Mouse (Mus musculus): ENCODE measurements around the gene Gde1. TPM values are rescaled to one million over a fixed set of nuclear protein-coding genes. Genes with fewer than 3 reads are reported as not detected.

The Gde1 gene
- 33.9 and 35.5 TPM in 2 replicates for total RNA-seq (2014; fragmentation: Nextera tagmentation)
- total RNA-seq (2017) = 36.2 and 37.8 TPM in 2 replicates

DNA sequence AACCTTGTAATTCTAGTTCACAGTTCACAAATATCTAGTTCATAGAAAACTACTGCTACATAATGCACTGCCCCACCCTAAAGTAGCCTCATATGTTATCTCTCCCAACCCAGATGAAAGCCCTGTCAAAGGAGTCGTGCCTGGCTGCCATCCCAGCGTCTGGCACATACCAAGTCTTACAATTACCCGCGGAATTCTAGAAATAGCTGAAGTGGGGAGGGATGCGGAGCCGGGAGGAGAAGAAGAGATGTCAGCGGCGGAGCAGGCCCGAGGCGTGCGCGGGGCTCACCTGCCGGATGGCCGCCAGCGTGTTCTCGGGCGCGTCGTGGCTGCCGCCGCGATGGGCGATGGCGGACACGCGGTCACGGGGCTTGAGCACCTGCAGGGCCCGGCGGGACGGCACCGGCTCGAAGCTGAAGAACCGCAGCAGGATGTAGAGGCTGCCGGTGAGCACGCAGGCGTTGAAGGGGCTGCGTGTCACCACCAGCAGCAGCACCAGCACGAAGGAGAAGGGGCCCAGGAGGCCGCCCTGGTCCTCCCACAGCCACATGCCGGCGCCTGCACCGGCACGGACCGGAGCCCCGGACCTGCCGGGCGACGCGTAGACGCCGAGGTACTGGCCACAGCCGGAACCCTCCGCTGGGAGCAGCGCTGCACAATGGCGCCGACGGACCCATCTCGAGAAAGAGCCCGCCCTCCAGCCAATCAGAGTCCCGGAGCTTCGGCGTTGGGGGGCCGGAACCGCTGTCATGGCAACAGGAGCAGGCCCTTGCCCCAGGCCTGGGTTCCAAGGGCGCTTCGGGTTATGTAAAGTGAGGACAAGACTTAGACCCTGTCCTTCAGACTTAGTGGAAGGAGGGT is at the start of gene Gde1:
Gene Gde1, minus strand, starts transcription at position 678 of the 861 bp plus-strand sequence.
- ATAC-seq (replicated peaks; ENCODE audit: poor library complexity, severe bottlenecking) = peak; percentile 87

DNA sequence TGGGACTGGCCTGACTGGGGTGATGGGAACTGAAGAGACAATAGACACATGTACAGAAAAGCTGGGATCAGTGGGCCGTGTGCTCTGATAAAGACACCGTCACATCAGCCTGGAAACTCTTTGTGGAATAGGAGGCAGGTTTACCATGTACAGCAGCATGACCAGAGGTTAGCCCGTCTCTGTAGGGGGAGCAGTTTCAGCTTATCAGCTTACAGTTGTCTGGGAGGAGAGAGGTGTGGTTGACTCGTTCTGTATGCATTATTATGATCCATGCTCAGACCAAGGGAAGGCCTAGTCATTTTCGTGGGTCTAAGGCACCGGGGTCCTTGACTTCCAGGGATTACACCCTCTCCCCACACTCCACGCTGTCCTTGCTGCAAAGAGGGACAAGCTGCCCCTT is 46.0 kb upstream of the Gde1 start:
- ATAC-seq (replicated peaks; ENCODE audit: poor library complexity, severe bottlenecking) = no peak

DNA sequence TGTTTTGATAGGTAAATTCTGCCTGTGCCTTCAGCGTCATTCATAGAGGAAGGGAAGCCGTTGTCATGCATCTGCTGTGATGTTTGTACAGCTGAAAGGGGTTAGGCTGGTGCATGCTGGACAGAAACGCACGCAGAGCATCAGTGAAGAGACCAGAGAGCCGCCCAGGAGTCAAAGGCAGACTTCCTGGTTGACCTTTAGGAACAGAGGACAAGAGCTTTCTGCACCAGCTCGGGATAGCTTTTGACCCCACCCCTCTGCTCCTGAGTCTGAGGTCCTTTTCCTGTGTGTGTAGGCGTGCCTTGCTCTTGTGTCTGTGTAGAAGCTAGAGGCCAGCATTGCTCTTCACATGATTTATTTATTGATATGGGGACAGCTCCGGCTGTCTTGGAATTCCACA is 44.1 kb upstream of the Gde1 start:
- no peak for ATAC-seq (replicated peaks; ENCODE audit: poor library complexity, severe bottlenecking)

DNA sequence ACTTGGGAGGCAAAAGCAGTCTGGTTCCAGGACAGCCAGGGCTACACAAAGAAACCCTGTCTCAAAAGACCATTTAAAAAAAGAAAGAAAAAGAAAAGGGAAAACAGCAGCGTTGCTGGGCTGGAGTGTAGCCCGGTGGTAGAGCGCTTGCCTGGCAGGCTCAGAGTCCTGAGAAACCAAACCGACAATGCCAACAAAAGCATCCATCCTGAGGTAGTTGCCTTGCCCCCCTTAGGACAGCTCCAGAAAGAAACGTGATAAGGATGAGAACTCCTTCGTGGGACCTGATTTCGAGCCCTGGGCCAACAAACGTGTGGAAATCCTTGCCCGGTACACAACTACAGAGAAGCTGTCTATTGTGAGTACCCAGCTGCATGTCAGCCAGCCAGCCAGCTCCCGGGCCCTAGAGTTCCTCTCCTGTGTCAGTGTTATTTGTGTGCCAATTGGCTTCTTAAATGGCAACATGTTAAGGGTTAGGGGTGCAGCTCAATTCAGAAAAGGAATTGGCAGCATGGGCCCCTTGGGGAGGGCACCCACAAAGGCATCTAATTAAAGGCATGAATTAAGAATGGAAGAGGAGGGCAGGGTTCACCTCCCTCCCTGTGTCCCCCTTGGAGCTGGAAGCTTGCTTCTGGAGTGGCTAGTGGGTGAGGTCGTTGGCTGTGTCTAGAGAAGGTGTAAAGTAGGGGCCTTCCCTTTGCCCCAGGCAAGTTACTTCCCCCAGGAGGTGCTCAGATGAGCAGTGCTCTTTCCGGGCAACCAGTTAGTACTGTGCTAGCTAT is 42.5 kb upstream of the Gde1 start:
- no peak for ATAC-seq (replicated peaks; ENCODE audit: poor library complexity, severe bottlenecking)

DNA sequence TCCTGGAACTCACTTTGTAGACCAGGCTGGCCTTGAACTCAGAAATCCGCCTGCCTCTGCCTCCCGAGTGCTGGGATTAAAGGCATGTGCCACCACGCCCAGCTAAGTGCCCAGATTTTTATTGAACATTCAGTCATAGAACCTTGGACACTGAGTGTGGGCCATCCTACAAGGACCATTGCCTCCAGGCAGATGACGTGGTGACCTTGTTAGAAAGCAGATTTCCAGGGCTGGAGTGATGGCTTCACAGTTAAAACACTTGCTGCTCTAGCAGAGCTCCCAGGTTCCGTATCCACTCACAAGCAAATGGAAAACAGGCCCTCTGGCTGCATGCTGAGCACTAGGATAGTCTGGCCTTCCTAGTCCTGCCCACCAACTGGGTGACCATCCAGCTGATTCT is 39.2 kb upstream of the Gde1 start:
- ATAC-seq (replicated peaks; ENCODE audit: poor library complexity, severe bottlenecking) = no peak

DNA sequence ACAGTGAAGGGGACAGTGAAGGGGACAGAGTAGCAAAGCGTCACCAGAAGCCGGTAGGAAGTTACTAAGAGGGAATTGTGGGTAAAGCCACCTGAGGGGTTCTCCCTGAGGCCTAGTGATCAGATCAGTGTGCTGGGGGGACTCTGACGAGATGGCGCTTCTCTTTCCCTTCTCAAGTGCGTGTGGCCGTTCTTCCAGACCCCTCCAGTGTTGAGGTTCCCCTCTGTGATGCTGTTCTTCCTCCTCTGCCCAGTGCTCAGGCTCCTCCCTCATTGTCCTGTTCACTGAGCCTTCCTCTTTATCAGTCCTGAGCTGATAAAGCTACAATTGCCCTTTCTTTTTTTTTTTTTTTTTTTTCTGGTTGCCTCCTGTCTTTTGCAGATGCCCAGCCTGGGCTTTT is 36.7 kb upstream of the Gde1 start:
- ATAC-seq (replicated peaks; ENCODE audit: poor library complexity, severe bottlenecking) = peak; percentile 46

DNA sequence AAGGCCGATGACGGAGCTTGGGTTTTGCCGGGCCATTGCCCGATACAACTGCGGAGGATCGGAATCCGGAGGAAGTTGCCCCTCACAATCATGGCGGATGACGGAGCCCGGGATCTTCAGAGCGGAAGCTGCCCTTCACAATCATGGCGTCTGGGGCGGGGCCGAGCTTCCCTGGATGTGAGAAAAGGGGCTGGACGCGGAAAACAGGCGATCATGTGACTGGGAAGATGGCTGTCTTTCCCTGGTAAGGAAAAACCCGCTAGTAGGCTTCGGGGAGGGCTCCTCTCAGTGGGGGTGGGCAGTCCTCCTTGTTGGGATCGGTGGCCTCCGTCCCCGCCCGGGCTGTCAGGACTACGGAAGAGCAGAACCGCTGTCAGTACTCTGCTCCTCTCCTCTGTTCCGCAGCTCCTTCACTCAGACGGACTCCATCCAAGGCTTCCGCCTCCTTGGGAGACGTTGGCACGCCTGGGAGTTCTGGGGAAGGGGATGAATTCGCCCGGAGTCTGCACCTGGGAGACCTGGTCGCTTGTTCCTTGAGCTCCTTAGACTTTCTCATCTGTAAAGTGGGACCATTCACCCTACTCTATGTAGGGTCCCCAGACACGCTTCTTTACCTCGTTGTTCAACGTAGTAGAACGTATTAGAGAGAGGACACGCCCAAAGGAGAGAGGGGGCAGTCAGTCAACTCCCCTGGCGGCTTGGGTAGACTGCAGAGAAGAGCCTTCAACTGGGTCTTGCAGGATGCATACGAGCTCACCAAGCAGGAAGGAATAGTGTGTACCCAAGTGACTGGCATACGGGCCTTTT is 35.2 kb upstream of the Gde1 start:
- peak; percentile 92 for ATAC-seq (replicated peaks; ENCODE audit: poor library complexity, severe bottlenecking)

DNA sequence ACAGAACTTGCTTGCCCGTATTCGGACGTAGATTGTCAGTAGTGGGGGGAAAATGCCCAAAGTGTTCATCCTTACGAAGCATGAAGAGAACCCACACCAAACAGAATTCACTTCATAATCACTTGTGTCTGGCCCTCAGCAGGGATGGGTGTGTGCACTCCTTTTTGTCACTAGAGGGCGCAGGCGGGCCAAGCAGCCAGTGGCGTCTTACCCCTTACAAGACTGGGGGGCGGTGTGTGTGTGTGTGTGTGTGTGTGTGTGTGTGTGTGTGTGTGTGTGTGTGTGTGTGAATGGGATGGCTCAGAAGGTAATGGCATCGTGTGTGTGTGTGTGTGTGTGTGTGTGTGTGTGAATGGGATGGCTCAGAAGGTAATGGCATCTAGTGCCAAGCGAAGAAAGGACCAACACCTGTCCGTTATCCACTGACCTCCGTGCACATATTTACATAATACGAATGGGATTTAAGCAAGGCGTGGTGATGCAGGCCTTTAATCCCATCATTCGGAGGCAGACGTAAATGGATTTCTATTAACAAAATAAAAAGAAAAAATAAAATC is 34.5 kb upstream of the Gde1 start, which contains the start of gene Vps35l:
Gene Vps35l, plus strand, starts transcription at position 252 of the 557 bp plus-strand sequence.
- ATAC-seq (replicated peaks; ENCODE audit: poor library complexity, severe bottlenecking) = peak; percentile 80

DNA sequence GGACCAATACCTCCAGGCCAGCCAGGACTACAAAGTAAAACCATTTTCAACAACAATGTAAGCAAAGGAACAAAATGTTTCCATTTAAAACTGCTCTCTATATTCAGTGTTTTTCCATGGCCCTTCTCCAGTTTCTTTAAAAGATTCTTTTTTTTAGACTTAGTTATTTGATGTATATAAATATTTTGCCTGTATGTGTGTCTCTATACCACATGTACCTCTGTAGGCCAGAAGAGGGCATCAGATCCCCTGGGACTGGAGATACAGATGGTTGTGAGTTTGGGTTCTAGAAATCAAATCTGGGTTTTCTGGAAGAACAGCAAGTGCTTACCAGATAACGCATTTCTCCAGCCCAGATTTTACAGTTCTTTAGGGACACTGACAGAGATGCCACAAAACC is 33.2 kb upstream of the Gde1 start:
- ATAC-seq (replicated peaks; ENCODE audit: poor library complexity, severe bottlenecking) = no peak

DNA sequence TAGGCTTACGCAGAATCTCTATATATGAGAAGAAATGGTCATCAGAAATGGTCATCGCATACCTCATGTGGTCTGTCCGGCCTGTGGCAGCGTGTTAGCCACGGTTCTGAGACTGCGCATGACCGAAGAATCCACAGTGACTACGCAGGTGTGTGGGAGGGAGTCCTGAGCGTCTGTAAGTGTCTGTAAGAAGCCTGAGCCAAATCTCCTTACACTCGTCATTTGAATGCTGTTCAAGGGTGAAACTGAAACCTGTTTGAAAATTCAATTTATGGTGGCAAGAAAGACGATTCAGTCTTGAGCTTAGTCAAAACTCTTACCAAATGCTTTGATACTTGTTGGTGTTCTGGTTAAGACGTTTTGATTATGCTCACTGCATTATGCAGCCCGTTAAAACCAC is 27.6 kb upstream of the Gde1 start:
- ATAC-seq (replicated peaks; ENCODE audit: poor library complexity, severe bottlenecking) = no peak

DNA sequence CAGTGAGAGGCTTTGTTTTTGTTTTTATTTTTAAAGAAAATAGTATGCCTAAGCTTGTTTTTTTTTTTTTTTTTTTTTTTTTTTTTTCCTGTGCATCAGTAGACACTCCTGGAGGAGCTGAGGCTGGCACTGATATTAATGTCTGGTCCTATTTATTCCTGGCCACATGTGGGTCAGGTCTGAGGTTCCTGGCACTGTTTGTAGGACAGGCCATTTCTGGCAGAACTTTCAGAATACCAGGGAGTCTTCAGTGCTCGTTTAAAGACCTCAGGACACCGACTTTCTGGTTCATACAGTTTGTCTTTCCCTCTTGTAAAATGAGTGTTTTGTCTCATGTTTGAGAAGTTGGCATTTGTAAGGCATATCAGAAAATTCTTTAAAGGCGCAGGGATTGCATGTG is 26.2 kb upstream of the Gde1 start:
- ATAC-seq (replicated peaks; ENCODE audit: poor library complexity, severe bottlenecking) = no peak

DNA sequence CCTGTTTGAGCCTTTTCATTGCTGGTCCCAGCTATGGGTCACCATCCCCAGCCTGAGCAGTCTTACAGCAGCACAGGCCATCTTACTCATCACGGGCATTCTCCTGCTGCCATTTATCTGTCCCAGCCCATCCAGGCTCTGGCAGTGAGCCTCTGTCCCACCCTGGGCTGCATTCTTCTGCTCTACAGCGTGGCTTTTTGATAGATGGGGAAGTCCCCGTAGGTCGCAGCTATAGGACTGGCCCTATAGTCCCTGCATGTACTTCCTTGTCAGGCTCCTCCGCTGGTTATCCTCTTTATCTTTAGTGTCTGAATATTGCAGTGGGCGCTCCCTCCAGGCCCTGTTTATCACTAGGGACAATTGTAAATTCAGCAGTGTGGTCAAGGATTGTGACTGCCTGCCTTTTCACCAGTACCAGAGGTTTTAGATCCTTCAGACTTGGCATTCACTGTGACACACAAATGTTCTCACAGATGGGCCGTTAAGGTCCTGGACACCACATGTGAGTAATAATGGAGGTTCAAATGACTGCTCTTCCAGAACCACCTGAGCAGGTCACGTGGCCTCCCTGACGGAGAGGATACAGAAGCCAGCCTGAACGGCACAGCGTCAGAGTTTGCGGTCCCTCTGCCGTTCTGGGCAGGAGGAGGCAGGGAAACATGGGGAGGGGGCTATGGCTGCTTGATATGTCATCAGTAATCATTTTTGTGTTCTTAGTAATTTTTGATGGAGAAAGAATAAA is 23.4 kb upstream of the Gde1 start:
- no peak for ATAC-seq (replicated peaks; ENCODE audit: poor library complexity, severe bottlenecking)

DNA sequence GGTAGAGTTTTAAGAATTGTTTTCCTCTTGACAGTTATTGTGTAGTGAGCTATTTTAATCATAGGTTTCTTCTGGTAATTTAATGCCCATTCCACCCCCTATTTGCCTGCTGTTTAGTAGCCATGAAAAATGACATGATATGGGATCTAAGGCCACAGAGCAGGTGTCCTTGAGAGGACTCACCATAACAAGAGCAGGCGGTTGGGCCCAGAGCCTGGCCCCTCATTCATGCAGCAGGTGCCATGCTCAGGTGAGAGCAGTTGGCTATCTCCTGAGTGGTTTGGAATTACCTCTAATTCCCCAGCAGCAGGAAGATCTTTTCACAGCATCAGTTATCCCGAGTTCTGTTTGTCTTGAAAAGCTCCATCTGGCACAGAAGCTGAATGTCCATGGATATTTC is 19.9 kb upstream of the Gde1 start:
- ATAC-seq (replicated peaks; ENCODE audit: poor library complexity, severe bottlenecking) = no peak

DNA sequence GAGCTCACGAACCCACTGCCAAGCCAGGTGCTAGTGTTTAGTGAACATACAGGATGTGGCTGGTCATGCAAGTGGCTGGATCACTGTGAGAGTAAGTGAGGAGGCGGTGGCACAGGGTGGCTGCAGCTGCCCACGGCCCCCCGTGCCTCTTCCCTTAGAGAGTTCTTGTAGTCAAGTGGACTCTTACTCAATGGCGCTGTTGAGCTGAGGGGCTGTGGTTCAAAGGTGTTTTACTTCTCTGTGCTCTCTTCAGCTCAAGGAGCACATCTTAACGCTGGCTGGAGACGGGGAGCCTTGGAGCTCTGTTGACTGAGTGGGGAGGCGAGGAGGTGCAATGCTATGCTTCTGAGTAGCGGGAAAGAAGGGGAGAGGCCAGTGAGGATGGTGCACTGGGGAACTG is 18.3 kb upstream of the Gde1 start:
- no peak for ATAC-seq (replicated peaks; ENCODE audit: poor library complexity, severe bottlenecking)

DNA sequence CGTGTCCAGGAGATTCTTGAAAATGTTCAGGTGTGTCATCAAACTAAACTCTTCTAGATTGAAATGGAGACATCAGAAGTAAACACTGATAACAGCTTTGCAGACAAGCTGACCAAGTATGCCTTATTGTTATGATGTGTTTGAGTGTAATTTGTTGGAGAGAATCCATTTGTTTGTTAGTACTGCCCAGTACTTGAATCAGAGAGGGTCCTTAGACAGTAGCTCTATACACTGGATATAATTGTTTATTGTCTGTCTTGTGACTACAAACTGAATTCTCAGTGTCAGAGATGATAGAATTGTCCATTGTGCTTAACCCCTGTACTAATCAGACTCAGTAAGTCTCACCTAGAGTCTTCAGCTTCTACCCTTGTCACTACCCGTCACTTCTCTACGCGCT is 12.5 kb upstream of the Gde1 start:
- no peak for ATAC-seq (replicated peaks; ENCODE audit: poor library complexity, severe bottlenecking)

DNA sequence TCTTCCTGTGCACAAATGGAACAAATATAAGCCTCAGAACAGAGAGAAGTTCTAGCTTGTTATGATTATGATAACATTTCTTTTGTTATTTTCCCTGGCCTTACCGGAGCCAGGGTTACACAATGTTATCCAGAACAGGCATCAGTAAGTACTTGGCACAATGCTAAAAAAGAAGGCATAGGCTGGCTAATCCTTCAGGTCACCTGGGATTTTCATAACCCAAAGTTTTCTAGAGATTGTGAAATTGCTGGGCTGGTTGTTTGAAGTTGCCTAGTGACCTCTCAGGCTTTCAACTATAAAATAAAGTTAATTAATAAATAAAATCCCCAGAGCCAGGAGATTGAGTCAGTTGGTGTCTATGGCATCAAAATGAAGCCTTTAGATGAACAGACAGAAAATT is 9.3 kb upstream of the Gde1 start:
- no peak for ATAC-seq (replicated peaks; ENCODE audit: poor library complexity, severe bottlenecking)

DNA sequence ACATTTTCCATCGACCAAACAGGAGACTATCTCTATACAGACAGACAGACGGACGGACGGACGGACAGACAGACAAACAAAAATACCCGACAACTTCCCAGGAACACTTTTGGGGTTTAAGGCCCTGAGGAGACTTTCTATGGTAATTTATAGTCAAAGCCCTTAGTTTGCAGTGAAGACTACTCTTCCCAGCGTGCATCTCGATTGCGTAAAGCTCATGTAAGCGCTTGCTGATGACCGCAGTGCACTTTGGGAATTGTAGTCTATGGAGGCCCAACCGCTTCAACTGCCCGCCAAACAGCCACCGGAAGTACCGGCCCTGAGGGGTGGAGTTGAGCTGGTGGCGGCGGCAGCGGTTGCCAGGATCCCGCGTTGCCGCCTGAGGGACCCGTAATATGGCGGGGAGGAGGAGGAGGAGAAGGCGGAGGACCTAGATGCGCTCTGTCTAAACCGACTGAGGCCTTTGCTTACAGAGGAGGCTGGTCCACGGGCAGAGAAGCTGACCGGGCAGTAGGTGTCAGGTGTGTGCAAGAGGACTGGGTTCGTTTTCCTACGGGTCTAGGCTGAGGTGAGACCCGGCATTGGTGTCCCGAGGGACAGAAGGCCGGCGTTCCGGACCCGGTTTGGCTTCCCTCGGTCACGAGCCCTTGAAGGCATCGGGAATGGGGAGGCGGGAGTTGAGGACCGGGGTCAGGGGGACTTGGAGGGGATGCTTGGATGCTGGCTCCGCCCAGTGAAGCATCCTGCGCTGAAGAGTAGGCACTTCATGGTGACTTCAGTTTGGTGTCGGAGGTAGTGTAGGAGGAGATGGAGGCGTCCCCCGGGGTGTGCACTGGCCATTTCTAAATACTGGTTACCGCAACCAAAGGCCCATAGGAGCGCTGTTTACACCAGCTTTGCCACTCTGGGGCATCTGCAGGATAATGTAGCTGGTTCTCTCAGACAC is 6.9 kb upstream of the Gde1 start, which contains the start of gene Ccp110:
Gene Ccp110, plus strand, starts transcription at position 325 of the 946 bp plus-strand sequence.
- ATAC-seq (replicated peaks; ENCODE audit: poor library complexity, severe bottlenecking) = peak; percentile 99

DNA sequence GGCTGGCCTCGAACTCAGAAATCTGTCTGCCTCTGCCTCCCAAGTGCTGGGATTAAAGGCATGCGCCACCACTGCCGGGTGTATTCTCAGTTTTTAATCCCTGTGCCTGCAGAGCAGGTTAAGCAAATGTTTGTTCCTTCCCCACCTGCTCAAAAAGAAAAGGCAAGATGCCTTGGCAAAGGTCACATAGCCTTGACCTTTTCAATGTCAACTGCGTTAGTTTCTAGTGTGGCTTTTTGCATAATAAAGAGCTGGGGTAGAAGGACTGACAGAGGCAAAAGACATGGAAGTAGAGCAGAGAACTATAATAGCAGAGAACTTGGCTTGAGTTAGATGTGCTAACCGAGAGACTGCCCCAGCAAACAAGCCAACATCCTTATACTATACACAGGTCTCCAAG is 5.2 kb upstream of the Gde1 start:
- no peak for ATAC-seq (replicated peaks; ENCODE audit: poor library complexity, severe bottlenecking)
